Mouse (Mus musculus): ENCODE data around the gene Ncoa3. TPM values are rescaled to one million over a fixed set of nuclear protein-coding genes. Genes with fewer than 3 reads are reported as not detected.

The Ncoa3 gene
- polyA plus RNA-seq, 1 experiment from 2014 or later = 14.6 TPM

DNA sequence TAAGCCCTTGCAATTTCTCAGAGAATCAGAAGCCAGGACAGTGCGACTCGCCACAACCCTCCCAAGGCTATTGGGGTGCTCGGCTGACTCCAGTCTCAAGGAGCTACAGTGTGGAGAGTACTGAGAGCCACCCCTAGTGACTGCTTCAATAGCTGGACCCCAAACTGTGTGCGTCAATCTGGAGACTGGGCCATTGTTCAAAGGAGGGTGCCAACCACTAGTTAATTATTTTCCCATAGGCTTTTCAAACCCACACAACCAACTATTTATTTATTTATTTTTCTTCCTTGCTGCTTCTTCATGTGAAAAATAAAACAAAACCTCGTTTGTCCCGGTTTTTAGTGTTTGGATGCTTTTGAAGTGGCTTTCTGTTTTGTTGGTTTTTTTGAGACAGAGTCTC lies 33.9 kb upstream of the Ncoa3 start:
- no peaks in the 10 kb centered on the region for H3K36me3 ChIP-seq (ENCODE audit: insufficient read depth, low read length)
- H3K4me2 ChIP-seq (ENCODE audit: low read length) = no peak overlapping the region
- ATAC-seq (replicated peaks; ENCODE audit: low FRiP score, low read depth) (no peak), DNase-seq (ENCODE audit: low spot score) (no peak)
- no peak overlapping the region for H3K9ac ChIP-seq (ENCODE audit: low read depth, low read length)
- no peak for TF ChIP-seq CTCF (IDR thresholded peaks at IDR 0.05; ENCODE audit: low read depth)
- H3K9me3 ChIP-seq (replicated peaks; ENCODE audit: low read length) = no peaks in the 10 kb centered on the region
- H3K27ac ChIP-seq = no peak overlapping the region
- H3K27me3 ChIP-seq (ENCODE audit: insufficient read depth, low read length) = no peaks in the 10 kb centered on the region
- peaks cover 5% of the 10 kb centered on the region; the same call in 1 of the 2 replicates for H3K4me1 ChIP-seq (replicated peaks; ENCODE audit: insufficient read depth, low read length)
- 68% methylated on average over 6 of the region's 6 CpGs for WGBS
- H3K4me3 ChIP-seq (replicated peaks; ENCODE audit: low read depth, low read length) = no peak overlapping the region

DNA sequence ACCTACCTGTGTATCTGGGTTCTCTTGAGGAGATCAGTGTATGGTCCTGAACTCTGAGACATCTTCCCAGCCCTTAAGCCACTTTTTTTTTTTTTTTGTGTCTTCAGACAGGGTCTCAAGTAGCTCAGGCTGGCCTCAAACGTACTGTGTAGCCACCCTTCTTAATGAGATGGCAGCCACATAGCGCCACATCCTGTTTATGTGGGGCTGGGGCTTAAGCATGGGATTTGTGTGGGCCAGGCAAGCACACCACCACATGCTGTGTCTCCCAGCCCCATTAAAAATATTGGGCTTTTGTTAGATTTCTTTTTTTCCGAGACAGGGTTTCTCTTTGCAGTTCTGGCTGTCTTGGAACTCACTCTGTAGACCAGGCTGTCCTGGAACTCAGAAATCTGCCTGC lies 31.7 kb upstream of the Ncoa3 start:
- Histone ChIP-seq H3K9ac (ENCODE audit: low read depth, low read length) (no peak overlapping the region), H3K27ac (no peak overlapping the region), H3K36me3 (ENCODE audit: insufficient read depth, low read length) (no peaks in the 10 kb centered on the region), H3K4me3 (replicated peaks; ENCODE audit: low read depth, low read length) (no peak overlapping the region), H3K4me1 (replicated peaks; ENCODE audit: insufficient read depth, low read length) (0 out of 2 replicates have a peak, but pooled peaks cover 5% of the 10 kb centered on the region), H3K4me2 (ENCODE audit: low read length) (no peak overlapping the region), H3K9me3 (replicated peaks; ENCODE audit: low read length) (no peaks in the 10 kb centered on the region), H3K27me3 (ENCODE audit: insufficient read depth, low read length) (no peaks in the 10 kb centered on the region)
- WGBS = 82% methylated on average over 3 of the region's 3 CpGs
- ATAC-seq (replicated peaks; ENCODE audit: low FRiP score, low read depth) (no peak), DNase-seq (ENCODE audit: low spot score) (no peak)
- TF ChIP-seq CTCF (IDR thresholded peaks at IDR 0.05; ENCODE audit: low read depth) = no peak

DNA sequence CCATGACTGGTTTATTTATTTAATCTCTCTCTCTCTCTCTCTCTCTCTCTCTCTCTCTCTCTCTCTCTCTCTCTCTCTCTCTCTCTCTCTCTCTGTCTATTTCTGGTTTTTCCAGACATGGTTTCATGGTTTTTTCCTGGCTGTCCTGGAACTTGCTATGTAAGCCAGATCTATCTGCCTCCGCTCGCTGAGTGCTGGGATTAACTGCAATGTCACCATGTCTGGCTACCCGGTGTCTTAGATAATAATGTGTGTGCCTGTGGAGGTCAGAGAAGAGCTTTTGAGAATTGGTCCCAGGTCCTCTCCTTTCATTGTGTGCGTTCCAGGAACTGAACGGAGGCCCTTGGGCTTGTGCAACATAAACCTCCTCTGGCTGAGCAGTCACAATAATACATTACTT lies 29.6 kb upstream of the Ncoa3 start:
- 74% methylated on average over 5 of the region's 5 CpGs for WGBS

DNA sequence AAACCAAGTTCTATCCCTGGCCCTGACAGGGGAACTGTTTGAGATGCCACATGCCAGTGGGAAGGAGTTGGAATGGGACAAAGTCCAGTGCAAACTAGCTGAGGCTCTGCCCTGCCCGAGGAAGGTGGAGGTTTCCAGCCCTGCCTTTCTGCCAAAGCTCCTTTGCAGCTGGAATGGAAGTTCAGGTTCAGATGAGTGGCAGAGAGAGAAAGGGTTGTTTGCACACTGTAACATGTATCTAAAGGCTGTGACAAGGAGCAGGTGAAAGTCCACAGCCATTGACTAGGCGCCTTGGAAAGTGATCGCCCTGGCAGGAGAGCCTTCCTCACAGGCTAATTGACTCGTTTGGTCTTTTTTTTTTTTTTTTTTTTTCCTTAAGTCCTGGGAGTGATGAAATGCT lies 28.3 kb upstream of the Ncoa3 start:
- DNase-seq (ENCODE audit: low spot score) = no peak
- H3K27ac ChIP-seq = 0 out of 2 replicates have a peak overlapping the region, but pooled peaks have one; percentile 14
- 0 out of 2 replicates have a peak, but pooled peaks cover 5% of the 10 kb centered on the region for H3K4me1 ChIP-seq (replicated peaks; ENCODE audit: insufficient read depth, low read length)
- no peaks in the 10 kb centered on the region for H3K27me3 ChIP-seq (ENCODE audit: insufficient read depth, low read length)
- H3K9ac ChIP-seq (ENCODE audit: low read depth, low read length) = no peak overlapping the region
- H3K4me3 ChIP-seq (replicated peaks; ENCODE audit: low read depth, low read length) = no peak overlapping the region
- H3K4me2 ChIP-seq (ENCODE audit: low read length) = no peak overlapping the region
- no peak for TF ChIP-seq CTCF (IDR thresholded peaks at IDR 0.05; ENCODE audit: low read depth)
- ATAC-seq (replicated peaks; ENCODE audit: low FRiP score, low read depth) = no peak
- H3K9me3 ChIP-seq (replicated peaks; ENCODE audit: low read length) = no peaks in the 10 kb centered on the region
- H3K36me3 ChIP-seq (ENCODE audit: insufficient read depth, low read length) = no peaks in the 10 kb centered on the region
- WGBS = 33% methylated on average over 4 of the region's 4 CpGs

More for the DNA sequence above, 29.6 kb upstream of the Ncoa3 start:
- H3K27me3 ChIP-seq (ENCODE audit: insufficient read depth, low read length) = no peaks in the 10 kb centered on the region
- no peak overlapping the region for H3K4me3 ChIP-seq (replicated peaks; ENCODE audit: low read depth, low read length)
- TF ChIP-seq CTCF (IDR thresholded peaks at IDR 0.05; ENCODE audit: low read depth) = no peak
- 0 out of 2 replicates have a peak, but pooled peaks cover 5% of the 10 kb centered on the region for H3K4me1 ChIP-seq (replicated peaks; ENCODE audit: insufficient read depth, low read length)
- no peaks in the 10 kb centered on the region for H3K36me3 ChIP-seq (ENCODE audit: insufficient read depth, low read length)
- no peak for ATAC-seq (replicated peaks; ENCODE audit: low FRiP score, low read depth)
- H3K4me2 ChIP-seq (ENCODE audit: low read length) = no peak overlapping the region
- no peak overlapping the region for H3K27ac ChIP-seq
- DNase-seq (ENCODE audit: low spot score) = no peak
- H3K9me3 ChIP-seq (replicated peaks; ENCODE audit: low read length) = no peaks in the 10 kb centered on the region
- no peak overlapping the region for H3K9ac ChIP-seq (ENCODE audit: low read depth, low read length)

DNA sequence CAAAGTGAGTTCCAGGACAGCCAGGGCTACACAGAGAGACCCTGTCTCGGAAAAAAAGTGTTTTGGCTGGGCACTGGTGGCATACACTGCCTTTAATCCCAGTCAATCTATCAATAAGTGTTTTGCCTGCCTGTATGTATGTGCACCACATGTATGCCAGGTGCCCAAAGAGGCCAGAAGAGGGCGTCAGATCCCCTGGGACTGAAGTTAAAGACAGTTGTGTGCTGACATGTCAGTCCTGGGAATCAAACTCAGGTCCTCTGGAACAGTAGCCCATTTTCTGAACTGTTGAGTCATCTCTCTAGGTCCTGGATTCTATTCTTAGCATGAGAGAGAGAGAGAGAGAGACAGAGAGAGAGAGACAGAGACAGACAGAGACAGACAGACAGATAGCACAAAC lies 25.4 kb upstream of the Ncoa3 start:
- H3K4me2 ChIP-seq (ENCODE audit: low read length) = no peak overlapping the region
- peaks cover 9% of the 10 kb centered on the region; the same call in 1 of the 2 replicates for H3K4me1 ChIP-seq (replicated peaks; ENCODE audit: insufficient read depth, low read length)
- no peaks in the 10 kb centered on the region for H3K36me3 ChIP-seq (ENCODE audit: insufficient read depth, low read length)
- no peak overlapping the region for H3K4me3 ChIP-seq (replicated peaks; ENCODE audit: low read depth, low read length)
- WGBS = 95% methylated on average over 2 of the region's 2 CpGs
- no peaks in the 10 kb centered on the region for H3K27me3 ChIP-seq (ENCODE audit: insufficient read depth, low read length)
- no peak overlapping the region for H3K27ac ChIP-seq
- no peak for TF ChIP-seq CTCF (IDR thresholded peaks at IDR 0.05; ENCODE audit: low read depth)
- H3K9ac ChIP-seq (ENCODE audit: low read depth, low read length) = no peak overlapping the region
- ATAC-seq (replicated peaks; ENCODE audit: low FRiP score, low read depth) = no peak
- DNase-seq (ENCODE audit: low spot score) = no peak
- H3K9me3 ChIP-seq (replicated peaks; ENCODE audit: low read length) = no peaks in the 10 kb centered on the region

DNA sequence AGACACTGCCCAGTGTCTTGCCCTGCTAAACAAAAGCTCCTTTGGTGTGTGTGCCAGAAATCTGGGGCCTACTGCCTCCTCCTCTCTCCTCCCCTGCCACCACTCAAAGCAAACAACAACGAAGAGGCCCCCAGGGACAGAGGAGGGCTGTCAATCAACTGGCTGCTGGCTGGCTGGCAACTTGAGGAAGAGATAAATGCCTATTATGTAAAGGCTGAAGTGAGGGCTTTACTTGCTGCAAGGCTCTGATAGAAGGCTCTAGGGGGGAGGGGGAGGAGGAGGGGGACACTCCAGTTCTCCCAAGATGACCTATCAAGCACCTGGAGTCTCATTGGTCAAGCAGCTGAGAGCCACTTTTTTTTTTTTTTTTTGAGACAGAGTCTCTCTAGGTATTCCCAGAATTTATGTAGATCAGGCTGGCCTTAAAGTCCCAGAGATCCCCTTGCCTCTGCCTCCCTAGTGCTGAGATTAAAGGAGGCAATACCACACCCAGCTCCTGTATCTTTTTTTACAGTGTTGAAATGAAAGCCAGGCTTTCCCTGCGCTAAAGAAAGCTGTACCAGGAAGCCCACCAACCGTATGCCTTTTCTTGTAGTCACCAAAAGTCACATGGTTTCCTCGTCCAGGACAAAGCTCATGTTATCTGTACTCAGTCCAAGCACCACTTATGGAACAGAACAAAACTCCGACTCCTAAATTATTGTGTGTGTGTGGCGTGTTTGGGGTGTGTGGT lies 24.4 kb upstream of the Ncoa3 start:
- ATAC-seq (replicated peaks; ENCODE audit: low FRiP score, low read depth) = no peak

More for the DNA sequence above, 24.4 kb upstream of the Ncoa3 start:
- Histone ChIP-seq H3K36me3 (ENCODE audit: insufficient read depth, low read length) (no peaks in the 10 kb centered on the region), H3K27me3 (ENCODE audit: insufficient read depth, low read length) (no peaks in the 10 kb centered on the region), H3K9ac (ENCODE audit: low read depth, low read length) (no peak overlapping the region), H3K27ac (no peak overlapping the region; the same call in 1 of the 2 replicates), H3K9me3 (replicated peaks; ENCODE audit: low read length) (no peaks in the 10 kb centered on the region), H3K4me3 (replicated peaks; ENCODE audit: low read depth, low read length) (no peak overlapping the region), H3K4me1 (replicated peaks; ENCODE audit: insufficient read depth, low read length) (peaks cover 9% of the 10 kb centered on the region; the same call in 1 of the 2 replicates), H3K4me2 (ENCODE audit: low read length) (no peak overlapping the region)
- WGBS = 70% methylated on average over 6 of the region's 6 CpGs
- DNase-seq (ENCODE audit: low spot score) = no peak
- TF ChIP-seq CTCF (IDR thresholded peaks at IDR 0.05; ENCODE audit: low read depth) = no peak

All from kidney, postnatal 0 days (tissue).